Mouse (Mus musculus) heart, postnatal 0 days (tissue): ENCODE measurements at regions not wholly inside any gene's neighbourhood (a gene's known extent, or its start where the extent isn't known, plus 50 kb on each side); places are given as distances from the start of the nearest gene placed in this dataset.

Experiments used
- CTCF ChIP-seq: IDR thresholded peaks from 2 replicates; pipeline ENCODE4 v1.5.1; 2016; ENCODE audit warnings: antibody characterized with exemption, control low read depth, low read depth
- EP300 ChIP-seq: IDR thresholded peaks from 2 replicates; pipeline ENCODE4 v1.6.1; 2016; ENCODE audit warnings: antibody characterized with exemption, low read depth

DNA sequence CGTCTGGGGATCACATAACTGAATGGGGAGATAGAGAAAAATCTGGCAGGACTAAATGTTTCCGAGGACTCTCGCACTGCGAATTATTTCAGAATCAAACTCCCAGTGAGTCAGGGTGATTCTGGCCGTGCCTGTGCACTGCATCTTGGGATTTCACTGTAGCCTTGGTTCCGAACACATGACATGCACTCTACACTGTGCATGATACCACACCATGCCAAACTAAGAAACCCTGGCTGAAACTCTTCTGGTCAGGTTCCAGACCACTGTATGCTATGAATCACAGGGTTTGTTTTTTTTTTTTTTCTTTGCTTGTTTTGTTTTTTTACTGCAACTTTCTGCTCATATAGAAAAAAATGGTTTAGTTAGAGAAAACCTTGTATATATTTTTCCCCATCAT lies 79.7 kb upstream of the Runx1 start:
- TF ChIP-seq CTCF (no peak), EP300 (no peak)
